Mouse (Mus musculus) adrenal gland (tissue): ENCODE results near the gene Olfr293.

Experiments used
- intact Hi-C: fragments of 180-260 bp; cut with DNase I; formaldehyde crosslinking; loops from one replicate; pipeline ENCODE4 v1.15.1; 2025
- long read RNA-seq, 2 experiments: library from polyadenylated mRNA; unstranded; transcript quantifications; one replicate each; pipeline ENCODE4 v2.0.0; 2020; ENCODE audit warnings: borderline replicate concordance in 1 of 2; ENCODE audit not compliant: insufficient replicate concordance in 1 of 2

Olfr293 gene
- long read RNA-seq, experiment 1 = 0 reads
- long read RNA-seq, experiment 2 = 0 reads

DNA sequence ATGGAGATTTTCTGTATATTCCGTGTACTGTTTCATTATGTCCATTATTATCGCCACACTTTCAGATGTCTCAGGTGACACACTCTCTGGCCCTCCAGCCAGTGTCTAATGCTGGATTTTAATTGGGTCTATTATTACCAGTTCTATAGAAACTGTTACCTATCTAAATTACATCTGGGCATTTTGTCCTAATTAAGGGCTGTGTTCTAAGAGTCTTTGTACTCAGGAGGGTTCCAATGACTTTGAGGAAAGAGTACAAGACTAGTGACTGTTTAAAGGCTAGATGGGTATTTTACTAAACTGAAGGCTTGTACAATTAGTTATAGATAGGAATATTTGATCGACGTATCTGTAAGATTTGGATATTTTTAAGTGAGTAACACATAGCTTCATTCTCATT is at the start of gene Olfr293:
Gene Olfr293, plus strand, starts transcription at position 301 of the 400 bp plus-strand sequence.
- intact Hi-C loops = no loop called here

DNA sequence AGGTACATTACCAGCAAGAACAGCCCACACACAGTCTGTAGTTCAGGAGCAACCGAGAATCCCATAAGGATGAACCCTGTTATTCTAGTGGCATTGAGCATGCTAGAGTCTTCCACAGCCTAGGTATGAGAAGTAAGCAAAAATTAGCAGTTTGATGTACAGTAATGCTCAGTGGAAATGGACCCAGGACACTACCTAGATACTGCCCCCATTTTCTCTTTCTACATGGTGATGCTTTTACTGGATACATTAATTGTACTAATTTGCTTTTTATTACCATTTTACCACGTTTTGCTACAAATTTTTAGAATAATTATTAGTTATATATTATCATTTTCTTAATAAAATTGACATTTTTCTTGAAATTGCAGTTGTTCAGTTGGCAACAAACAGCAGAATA is 32.3 kb upstream of the Olfr293 start, which contains the start of gene Olfr294:
Gene Olfr294, minus strand, starts transcription at position 101 of the 400 bp plus-strand sequence.
- intact Hi-C loops = no loop called here

DNA sequence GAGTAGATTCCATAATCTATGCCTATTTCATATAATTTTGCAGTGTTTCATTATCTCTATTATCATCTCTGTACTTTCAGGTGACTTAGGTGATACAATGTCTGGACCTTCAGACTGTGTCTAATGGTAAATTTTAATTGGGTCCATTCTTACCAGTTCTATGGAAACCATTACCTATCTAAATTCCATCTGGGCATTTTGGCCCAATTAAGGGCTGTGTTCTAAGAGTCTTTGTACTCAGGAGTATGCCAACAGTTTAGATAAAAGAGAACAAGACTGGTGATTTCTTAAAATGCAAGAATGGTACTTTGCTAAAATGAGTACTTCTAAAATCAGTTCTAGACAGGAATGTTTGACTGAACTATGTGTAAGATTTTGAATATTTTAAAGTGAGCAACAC is 39.2 kb downstream of the Olfr293 start, which contains the start of gene Olfr292:
Gene Olfr292, plus strand, starts transcription at position 301 of the 400 bp plus-strand sequence.
- intact Hi-C loops = no loop called here
